Comparison of ENCODE assay signal across 23 mouse cellular contexts in genomic region chr7:117526570-117526969, GRCm38 (mm10).
DNase-seq lines count a peak whose midpoint lies in the region; ATAC-seq and TF ChIP-seq lines count a peak whose summit lies in the region.
"Had no signal": no experiment of that assay in that cellular context is flagged by ENCODE, and none has a peak within 500 bp of the region (broad histone marks: within the 10 kb centered on the region; RNA-seq: fewer than 3 reads in every experiment).

No protein-coding gene starts in this region.

- no peak for TF ChIP-seq CTCF in layer of hippocampus, adult 2 months (conservative IDR thresholded peaks at IDR 0.05)

- peak; percentile 48 for ATAC-seq in megakaryocyte progenitor cell, adult 5-6 weeks (replicated peaks; ENCODE audit: poor library complexity)
- ATAC-seq: activated CD4-positive, CD25-positive, alpha-beta regulatory T cell, adult 4 months; CD4-positive, CD25-positive, alpha-beta regulatory T cell, adult 4 months; forebrain, embryonic 13.5 days; forebrain, embryonic 15.5 days; forebrain, postnatal 0 days; Patski had no signal

- DNase-seq in layer of hippocampus, adult 2 months (ENCODE audit: low spot score in 2 of 2) = no peak
- DNase-seq in layer of hippocampus, postnatal 10 days (ENCODE audit: low spot score in 2 of 2) = no peak
- no peak for DNase-seq in spleen, adult 12 weeks (ENCODE audit: low spot score)
- no peak for DNase-seq in embryo, embryonic 9.5 days (ENCODE audit: extremely low spot score)
- DNase-seq: adrenal gland, postnatal 10 days; adrenal gland, postnatal 25 days; B cell, adult 2 months; cerebellum, adult 11 months; cerebellum, adult 18-20 months; cerebellum, adult 8-10 months; cerebellum, adult 9-11 months; cerebellum, postnatal 14 days; cerebellum, postnatal 36 days; embryo, embryonic 11 days; forebrain, postnatal 0 days had no signal

- no peak overlapping the region for H3K4me3 ChIP-seq in layer of hippocampus, adult 2 months
- H3K4me3 ChIP-seq: embryonic facial prominence, embryonic 10.5 days; embryonic facial prominence, embryonic 12.5 days; forebrain, embryonic 13.5 days; forebrain, embryonic 15.5 days had no signal

- peak overlapping the region; percentile 62 for H3K27ac ChIP-seq in layer of hippocampus, adult 2 months
- H3K27ac ChIP-seq: embryonic facial prominence, embryonic 10.5 days; embryonic facial prominence, embryonic 12.5 days; forebrain, embryonic 13.5 days; forebrain, embryonic 15.5 days had no signal
